Mouse (Mus musculus) heart, adult 11 months (tissue): ENCODE results near the gene Notch1.

Source experiments
- DNase-seq: peaks from one replicate; pipeline ENCODE4 v3.0.0; 2022

The Notch1 gene

GRCm38 (mm10) chr2:26443876-26444275 lies 72.6 kb downstream of the Notch1 start:
- DNase-seq = no peak

DNA sequence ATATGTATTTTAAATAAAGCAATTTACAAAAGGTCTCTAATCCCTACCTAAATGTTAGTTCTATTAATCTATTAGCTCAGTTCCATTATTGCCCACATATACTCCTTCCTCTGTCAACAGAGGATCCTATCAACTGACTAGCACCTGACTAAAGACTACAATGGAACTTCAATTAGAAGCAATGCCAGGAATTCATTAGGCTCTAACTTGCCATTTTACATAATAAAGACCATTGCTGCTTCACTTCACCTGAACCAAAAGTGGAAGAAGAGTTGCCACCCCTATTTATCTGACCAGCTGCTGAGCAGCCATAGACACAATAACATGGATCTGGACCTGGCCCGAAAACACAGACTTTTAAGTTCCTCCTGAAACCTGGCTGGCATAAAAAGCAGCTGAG lies 73.6 kb downstream of the Notch1 start:
- no peak for DNase-seq

DNA sequence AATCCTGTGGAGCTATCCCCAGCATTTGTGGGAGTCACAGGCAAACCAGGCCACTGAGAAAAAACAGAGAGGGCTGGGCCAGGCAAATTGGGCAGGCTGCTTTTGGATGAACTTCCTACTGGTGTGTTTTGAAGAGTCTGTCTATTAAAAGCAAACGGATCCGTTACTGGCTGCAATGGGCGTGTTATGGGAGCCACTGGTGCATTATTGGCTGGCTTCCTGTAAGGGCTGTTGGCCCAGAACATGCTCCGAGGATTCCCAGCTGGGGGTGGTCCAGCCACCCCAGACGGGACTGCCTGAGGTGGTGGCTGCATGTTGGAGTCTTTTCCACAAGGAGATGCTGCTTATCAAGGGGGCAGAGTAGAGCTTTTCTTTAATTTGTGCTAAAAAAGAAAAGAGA lies 74.8 kb downstream of the Notch1 start:
- DNase-seq = peak; percentile 95

DNA sequence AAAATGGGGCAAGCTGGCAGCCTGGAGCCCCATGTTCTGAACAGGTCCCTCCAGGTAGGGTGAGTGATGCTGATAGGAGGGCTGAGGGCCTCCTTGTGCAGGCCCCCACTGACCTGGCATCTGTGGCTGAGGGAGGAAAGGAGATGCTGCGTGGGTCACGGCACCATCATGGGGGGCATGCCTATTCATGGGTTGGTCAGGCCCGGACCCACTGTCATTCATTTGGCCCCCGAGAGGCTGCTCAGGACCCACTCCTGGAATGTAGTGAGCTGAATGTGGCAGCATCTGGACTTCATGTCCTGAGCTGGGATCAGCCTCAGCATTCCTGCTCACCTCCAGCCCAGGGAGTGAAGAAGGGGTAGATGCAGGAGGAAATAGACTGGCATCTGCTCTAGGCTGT lies 75.2 kb downstream of the Notch1 start:
- DNase-seq = peak; percentile 91

- DNase-seq = peak; percentile 91
Measured at GRCm38 (mm10) chr2:26439671-26440070, 76.8 kb downstream of the Notch1 start.

- DNase-seq = peak; percentile 83
Measured at GRCm38 (mm10) chr2:26438373-26438772, 78.1 kb downstream of the Notch1 start.

DNA sequence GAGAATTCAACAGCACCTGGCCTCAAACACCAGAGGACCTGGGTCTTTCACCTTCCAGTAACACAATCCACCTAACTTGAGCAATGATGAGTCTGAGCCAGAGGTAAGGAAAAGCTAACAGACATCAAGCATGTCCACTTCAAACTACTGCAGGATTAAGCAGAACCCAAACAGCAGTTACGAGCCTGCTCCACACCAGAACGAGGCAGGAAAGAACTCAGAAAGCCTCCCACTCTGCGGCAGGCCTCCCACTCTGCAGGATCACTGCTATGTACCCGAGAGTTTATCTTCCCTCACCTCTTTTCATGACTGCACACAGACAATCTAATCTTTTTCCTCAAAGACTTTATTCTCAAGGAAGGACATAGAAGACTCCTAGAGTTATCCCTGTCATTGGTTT lies 79.2 kb downstream of the Notch1 start:
- no peak for DNase-seq

- no peak for DNase-seq
Measured at GRCm38 (mm10) chr2:26434791-26435572, 81.5 kb downstream of the Notch1 start.

- peak; percentile 79 for DNase-seq
Measured at GRCm38 (mm10) chr2:26429851-26430250, 86.6 kb downstream of the Notch1 start.

DNA sequence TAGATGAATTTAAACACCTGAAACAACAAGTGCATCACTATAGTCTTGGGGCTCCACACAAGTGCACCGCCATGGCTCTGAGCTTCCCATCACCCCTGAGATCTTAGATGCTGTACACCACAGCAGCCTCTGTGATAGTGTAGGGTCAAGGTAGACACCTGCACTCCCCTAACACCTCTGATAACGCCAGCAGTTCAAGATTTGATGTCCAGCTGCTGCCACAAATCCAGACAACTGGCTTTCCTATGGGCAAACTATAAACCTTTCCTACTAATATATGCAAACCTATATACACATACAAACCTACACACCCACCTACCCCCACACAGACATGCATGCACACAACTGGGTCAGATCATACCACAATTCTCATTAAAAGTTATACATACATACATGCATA lies 91.9 kb downstream of the Notch1 start:
- peak; percentile 80 for DNase-seq

GRCm38 (mm10) chr2:26423086-26423485 lies 93.4 kb downstream of the Notch1 start:
- no peak for DNase-seq

DNA sequence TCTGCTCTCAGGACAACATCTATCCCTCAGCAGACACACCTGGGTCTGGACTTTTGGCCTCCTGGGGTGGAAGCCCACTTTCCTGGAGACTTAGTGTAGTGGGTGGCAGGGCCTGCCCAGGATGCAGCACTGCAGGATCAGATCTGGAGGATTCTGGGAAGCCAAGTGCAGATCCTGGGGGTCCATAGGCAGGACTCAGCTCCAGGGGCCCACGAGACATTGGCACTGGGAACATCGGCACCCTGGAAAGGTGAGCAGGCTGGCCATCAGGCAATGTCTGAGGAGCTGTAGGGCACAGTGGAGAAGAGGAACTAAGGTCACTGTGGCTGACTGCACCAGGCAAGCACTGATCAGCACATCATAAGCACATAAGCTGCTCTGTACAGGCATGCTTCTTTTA lies 94.5 kb downstream of the Notch1 start:
- DNase-seq = peak; percentile 82

- peak; percentile 82 for DNase-seq
Measured at GRCm38 (mm10) chr2:26418120-26418519, 98.3 kb downstream of the Notch1 start.

DNA sequence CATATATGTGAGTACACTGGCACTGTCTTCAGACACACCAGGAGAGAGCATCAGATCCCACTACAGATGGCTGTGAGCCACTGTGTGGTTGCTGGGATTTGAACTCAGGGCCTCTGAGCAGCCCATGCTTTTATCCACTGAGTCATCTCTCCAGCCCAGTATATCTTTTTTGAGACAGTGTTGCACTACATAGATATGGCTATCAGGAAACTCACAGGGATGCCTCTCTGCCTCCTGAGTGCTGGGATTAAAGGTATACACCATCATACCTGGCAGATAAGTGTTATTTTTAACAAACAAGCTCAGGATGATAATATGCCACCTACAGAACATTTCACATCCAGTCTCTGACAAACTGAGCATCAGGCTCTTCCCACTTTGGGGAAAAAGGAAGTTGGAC lies 99.4 kb downstream of the Notch1 start:
- no peak for DNase-seq

DNA sequence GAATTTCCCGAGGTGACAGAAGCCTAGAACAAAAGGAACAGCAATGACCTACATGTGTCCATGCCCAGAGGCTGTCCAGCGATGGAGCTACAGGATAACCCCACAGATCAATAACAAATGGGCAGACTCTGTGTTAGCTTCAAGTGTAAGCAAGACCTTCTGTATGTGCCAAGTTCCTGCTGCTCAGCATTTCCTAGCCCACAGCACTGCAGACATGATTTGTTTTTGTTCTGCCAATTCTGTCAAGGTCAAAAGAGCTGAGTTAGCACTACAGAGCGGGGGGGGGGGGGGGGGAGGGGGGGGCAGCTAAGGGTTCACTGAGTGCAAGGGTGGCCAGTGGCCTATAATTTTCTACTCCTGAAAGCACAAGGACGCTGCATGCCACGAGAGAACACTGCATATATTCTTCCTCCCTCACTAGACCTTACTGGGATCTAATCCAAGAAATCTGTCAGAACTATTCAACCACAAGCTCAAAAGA lies 105.5 kb downstream of the Notch1 start:
- no peak for DNase-seq

DNA sequence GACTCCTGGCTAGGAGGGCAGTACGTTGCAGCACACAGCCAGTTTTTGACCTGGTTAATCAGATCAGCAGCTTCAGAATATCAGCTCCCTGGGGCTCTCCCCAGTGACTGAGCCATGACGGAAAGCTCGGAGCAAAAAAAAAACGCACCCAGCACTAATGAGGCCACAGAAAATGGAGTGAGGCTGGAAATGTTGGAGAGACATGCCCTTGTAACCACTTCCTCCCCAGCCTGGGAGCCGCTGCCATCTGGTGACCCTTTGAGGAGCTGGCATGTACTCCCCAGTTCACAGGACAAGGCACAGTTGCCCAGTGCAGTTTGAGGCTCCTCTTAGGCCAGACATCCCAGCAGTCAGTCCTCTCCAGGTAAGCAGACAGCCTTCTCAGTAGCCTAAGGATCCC lies 106.4 kb downstream of the Notch1 start:
- DNase-seq = no peak

DNA sequence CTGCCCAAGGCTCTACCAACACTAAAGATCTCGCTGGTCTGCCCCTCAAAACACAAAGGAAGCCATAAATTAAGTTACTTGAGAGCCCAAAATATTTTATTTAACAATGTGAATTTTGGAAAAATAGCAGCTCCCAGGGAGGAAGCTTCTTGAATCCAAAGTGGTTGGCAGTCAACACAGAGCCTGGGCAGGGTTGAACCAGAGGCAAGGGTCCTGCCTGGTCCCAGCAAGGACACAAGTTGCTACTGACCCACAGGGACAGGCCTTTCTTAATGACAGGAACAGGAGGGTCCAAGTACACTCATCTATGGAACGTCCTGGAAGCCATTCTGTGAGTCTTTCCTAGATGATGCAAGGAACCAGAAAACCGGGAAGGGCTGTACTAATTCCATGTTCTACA lies 107.1 kb downstream of the Notch1 start:
- no peak for DNase-seq

DNA sequence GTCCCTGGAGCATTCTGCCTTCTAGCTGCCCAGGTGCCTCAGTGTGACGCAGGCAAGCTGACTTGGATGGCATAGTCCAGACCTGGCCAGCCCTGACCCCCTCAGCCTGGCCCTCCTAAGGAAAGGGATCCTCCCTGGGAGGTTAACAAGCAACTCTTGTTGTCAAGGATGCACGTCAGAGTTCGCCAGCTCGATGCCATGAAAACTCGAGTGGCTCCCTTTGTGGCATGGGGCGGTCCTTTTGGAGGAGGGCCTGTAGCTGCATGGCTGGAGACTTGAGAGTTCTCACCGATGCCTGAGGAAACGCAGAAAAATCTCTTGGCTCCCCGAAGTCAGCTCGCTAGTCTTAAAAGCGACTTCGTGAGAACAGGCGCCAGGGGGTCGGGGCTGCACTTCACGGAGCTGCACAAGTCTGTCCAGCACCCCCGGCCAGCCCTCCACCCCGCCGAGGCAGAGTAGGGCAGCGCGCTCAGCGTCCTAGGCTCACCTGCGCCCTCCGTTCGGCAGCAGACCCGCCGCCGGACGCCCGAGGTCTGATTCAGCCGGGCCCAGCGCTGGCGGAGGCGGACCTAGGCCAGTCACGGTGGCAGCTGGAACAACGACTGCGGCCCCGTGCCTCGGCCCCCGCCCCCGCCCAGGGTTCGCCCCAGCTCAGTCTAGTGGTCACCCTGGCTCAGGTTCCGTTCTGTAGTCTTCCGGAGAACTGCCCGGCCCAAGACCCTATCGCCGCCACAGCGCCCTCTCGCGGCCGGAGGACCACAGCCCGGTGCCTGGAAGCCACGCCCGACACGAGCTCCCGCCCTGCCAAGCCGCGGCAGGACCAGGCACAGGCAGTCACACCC lies 107.7 kb downstream of the Notch1 start, which contains the start of gene Inpp5e:
Inpp5e (minus strand) TSS at position 689 of the 842 bp plus-strand sequence.
- DNase-seq = peak; percentile 99
